Mouse (Mus musculus) frontal cortex, postnatal 14 days (tissue): ENCODE measurements around the gene G6pc2.
A peak's percentile ranks its signal among the peaks of the same experiment; 100 is the strongest.

Experiments
- DNase-seq, 2 experiments: peaks; one replicate each; pipeline ENCODE4 v3.0.0; 2022; ENCODE audit warnings: low spot score in 2 of 2

G6pc2 gene

DNA sequence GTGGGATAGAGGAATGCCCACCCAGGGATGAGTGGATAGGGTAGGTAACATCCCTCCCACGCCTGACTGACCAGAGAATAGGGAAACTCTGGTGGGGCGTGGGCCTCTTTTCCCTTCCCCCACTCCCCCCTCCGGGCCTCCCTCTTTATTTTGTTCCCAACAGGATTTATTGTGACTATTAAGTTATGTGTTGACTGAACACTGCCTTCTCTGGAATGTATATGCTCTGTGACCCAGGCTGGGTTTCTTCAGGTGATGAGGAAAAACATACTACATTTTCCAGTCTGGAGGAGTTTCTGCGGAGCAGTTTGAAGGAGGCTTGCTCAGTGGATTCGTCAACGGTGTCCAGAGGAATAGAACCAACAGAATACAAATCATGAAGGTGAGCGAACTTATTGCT, at the start of gene G6pc2:
TSS of gene G6pc2 (plus strand) at position 301 of the 400 bp plus-strand sequence.
- no peak for DNase-seq

DNA sequence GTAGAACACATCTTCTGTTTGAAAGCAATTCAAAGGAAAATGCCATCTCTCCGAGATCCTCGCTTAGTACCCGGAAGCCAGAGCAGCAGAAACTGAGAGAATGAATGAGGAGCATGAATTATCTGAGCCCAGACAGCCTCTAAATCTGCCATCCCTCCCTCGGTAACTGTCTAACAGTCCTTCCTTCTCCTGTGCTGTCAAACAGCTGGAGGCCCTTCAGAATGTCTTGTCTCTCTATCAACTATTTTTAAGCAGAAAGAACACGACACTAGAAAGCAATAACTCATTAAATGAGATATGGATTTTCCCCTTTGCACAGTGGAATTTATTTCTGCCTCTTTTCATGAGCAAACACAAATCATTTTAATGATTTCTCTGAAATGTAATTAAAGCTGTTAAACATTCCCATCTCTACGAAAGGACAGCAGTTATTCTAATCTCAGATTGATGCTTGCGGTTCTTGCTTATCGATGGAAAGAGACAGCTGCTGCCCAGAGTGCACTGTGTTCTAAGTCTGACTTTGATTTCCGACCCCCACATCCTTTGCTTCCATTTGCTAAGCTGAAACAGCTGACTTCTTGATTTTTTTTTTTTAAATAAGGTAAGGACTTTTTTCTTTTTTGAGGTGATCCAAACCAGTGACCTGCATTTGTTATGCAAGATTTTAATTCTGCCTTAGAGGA, 40.3 kb upstream of the G6pc2 start:
- DNase-seq, result no peak

DNA sequence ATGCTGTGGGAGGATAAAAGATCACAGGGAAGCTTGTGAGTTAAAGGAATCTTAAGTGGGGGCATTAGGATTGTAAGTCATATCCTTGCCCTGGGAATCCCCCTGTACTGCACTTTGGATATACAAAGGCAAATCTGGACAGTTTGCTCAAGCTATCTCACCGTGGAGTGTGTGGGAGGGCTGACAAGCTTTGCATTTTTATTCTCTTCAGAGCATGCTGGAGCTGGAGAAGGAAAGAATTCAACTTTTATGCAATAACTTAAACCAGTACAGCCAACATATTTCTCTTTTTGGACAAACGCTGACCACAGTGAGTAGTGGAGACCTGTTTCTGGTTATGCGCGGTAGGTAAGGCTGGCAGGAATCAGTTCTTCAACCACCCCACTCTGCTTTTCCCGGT, 35.6 kb upstream of the G6pc2 start:
- no peak for DNase-seq

DNA sequence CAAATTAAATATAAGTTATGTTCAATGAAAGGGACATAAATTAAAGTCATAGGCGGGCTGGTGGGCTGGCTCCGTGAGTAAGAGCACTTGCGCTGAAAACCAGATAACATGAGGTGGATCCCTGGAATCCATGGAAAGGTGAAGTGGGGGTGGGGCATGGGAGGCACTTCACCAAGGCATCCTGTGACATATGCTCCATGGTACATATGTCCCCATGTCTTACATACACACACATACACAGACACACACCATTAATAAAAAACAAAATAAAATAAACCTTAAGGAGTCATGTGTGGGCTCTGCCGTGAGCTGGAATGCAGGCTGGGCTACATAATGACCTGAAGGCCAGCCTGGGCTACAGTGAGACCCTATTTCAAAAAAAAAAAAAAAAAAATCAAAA, 31.2 kb upstream of the G6pc2 start:
- no peak for DNase-seq

DNA sequence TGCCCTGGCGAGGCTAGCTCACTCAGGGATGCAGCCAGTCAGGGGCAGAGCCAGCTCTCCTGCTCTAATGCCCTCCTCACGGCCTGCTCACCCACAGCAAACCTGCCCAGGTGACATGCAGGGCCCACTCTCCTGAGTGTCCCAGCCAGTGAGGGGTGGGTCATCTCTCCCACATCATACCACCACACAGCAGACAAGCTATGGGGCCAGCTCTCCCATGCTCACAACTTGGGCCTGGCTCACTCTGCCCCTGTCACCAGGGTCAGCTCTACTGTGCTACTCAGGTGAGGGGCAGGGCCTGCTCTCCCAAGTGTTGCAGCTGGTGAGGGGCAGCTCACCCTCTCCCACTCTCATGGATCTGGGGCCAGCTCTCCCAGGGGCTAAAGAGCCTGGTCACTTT, 22.9 kb upstream of the G6pc2 start:
- no peak for DNase-seq

DNA sequence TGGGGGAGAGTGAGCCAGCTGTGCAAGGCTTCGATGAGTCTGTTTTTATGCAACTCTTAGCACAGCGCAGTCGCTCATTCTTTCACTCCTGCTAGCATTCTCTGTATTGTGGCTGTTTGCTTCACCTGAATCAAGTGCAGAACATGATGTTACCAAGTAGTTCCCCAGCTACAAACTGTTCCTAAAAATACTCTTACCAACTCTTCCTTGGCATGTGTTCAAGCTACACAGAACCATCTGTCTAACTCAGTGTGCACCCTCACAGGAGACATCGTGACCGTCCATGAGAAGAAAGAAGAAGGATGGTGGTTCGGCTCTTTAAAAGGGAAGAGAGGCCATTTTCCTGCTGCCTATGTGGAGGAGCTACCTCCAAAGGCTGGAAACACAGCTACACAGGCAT, 22.1 kb upstream of the G6pc2 start:
- no peak for DNase-seq

DNA sequence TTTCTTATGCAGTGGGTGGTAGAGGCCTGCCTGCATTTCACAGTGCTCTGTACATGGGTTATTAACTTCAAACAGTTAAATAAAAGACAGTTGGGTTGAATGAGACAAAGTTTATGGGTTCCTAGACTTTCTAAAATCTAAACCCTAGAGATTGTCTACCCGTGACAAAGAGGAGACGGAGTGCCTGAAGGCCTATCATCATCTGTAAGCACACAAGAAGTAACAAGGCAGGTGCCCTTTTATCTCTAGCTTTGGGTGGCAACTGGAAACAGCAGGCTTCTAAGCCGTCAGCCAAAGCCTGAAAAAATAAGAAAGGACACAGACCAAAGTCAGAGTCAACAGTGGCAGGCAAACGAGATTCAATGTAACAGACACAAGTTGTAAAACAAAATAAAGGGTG, 21.7 kb upstream of the G6pc2 start:
- no peak for DNase-seq

DNA sequence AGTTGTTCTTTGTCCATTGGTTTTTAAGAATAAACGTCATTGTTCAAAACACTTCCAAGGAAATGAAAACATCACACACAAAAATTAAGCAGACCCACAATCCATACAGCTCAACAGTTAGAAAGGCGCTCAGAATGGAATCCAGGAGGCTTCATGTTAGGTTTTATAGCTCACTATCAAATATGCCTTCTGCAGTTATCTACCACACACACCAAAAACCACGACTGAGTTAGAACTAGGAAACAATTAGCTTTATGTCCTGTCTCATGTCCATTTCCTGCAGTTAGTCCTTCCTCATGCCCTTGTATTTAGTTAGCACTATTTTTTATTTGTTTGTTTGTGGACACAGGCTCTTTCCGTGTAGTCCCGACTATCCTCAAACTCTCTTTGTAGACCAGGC, 19.8 kb upstream of the G6pc2 start:
- DNase-seq, result no peak

DNA sequence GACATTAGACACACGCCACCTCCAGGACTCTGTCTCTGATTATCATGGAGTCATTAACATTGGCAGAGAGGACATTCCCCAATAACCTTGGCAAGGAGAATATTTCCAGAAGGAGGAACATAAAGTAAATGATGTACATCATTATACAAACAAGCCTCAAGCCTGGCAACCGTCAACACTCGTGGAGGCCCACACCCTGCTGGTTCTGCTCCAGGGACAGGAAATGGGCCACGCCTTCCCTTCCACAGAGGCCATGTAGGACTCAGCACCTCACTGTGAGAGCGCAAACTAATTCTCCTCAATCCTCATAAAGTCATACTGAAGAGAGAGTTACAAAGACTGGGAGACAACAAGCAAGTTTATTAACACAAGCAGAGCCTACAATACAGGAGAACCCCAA, 17.3 kb upstream of the G6pc2 start:
- DNase-seq, result no peak

DNA sequence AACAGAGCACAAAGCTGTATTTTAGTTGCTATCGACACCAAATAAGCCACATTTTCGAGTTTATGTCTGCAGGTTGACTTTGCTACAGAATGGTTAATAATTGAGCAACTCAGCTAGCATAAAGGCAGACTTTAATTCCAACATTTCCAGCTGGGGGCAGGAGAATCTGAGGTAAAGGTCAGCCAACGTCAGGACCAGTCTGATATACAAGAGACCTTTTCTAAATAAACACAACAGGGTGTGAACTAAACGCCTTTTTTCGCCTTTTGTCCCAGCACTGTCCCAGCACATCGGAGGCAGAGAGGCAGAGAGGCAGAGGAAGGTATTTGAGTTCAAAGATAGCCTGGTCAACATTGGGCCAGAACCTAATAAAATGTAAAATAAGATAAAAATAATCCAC, 5.7 kb upstream of the G6pc2 start:
- DNase-seq, result no peak

DNA sequence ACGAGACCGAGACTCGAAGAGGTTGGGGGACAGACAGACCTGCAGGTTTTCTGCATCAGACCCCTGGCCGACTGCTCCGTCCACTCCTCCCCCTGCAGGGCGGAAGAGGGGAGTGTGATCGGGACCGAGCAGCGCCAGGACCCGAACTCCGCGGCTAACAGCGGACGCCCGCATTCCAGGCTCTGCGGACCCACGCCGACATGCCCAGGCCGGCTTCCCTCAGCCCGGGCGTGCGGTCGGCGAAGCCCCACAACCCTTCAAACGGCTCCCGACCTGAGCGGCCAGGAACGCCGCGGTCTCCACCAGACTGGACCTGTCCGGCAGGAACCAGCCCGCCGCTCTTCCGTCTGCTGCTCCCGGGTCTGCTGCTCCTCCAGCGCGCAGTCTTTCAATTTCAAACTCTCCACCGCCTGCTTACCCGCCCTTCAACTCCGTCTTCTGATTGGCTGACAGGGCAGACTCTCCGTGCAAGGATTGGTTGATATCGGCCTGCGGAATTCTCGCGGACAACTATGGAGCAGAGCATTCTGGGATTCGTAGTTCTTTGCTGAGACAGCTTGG, 5.0 kb upstream of the G6pc2 start, which contains the start of gene Spc25:
TSS of gene Spc25 (minus strand) at position 404 of the 561 bp plus-strand sequence.
- peak; percentile 84 to 87 for DNase-seq

DNA sequence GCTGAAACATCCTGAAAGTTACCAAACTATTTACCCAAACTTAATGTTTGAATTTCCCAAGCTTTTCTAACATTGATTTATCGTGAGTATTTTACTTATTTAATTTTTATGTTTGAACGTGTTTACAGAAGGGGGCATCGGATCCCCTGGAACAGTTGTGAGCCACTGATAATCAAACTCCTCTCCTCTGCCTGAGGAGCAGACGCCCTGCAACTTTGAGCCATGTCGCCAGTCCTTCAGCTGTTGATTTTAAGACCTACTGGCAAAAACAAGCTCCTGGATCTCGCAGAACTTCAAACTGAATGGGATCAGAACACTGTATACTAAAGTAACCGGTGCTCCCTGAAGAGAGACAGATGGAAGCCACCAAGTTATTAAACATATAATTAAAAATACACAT, 4.3 kb upstream of the G6pc2 start:
- DNase-seq, result no peak

DNA sequence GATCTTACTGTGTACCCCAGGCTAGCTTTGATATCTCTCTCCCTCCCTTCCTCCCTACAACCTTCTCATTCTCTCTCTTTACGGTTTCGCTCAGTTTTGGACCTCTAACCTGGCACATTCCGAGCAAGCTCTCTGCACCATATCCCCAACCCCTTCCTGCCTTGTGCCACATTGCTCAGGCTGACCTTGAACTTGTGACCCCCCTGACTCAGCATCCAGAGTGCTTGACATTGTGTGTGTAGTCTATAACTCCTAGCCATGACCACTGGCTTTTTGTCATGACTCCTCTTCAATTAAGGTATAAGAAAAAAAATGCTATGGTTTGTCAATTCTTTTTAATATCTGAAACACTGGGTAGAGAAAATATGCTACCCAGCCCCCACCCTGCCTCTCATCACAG, 1.2 kb upstream of the G6pc2 start:
- no peak for DNase-seq

DNA sequence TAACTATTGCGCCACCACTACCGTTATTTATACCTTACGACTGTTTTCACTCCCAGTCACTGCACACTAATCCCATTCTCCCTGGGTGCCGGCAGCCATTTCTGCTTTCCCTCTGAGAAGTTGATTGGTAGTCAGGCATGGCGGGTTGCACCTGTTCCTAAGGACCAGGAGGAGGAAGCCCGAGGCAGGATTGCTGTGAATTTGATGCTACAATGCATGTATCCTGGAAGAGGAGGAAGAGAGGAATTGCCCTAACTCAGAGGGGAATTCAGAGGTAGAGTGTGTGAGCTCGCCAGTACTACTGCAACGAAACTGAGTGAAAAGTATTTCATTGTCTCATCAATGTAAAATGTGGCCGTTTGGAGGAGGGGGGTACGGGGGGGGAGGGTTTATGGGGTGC, 1.8 kb downstream of the G6pc2 start:
- DNase-seq, result no peak

DNA sequence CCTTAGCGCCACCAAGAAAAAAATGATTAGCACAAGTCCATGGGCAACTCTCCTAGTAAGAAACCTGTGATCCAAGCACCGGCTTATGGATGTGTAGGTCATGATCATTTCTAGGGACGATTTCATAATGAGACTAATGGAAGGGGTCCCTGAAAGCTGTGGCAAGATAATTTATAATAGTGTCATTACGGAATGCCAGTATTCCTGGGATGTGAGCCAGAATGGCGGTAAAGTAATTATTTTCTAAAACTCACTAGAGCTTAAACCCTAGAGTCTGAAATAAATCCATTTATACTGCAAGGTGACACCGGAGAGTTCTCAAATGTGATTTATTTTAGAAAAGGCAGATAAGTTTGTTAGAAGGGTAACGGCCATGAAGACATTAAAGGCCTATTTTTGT, 4.4 kb downstream of the G6pc2 start:
- no peak for DNase-seq

DNA sequence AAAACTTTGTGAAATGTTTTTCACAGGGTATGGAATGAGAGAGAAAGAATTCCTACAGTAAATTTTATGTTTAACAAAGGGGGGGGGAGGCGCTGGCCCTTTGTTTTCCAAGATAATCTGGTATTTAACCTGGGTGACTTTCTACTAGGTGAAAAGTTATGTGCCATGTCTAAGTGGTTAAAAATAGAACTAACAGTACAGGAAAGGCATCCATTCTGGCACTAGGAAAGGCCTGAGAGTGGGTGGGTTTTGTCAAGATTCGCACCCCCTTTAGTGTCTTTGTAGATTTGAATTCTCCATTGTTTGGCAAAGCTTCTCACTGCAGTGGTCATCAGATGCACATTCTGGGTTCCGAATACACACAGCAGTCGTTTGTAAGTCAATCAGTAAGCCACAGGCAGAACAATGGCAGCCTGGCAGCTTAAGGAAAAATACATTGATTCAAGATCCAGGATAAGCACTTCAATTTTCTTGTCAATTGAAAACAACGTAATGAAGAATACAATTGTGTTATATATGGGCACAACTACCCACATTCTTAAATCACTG, 11.1 kb downstream of the G6pc2 start:
- no peak for DNase-seq

DNA sequence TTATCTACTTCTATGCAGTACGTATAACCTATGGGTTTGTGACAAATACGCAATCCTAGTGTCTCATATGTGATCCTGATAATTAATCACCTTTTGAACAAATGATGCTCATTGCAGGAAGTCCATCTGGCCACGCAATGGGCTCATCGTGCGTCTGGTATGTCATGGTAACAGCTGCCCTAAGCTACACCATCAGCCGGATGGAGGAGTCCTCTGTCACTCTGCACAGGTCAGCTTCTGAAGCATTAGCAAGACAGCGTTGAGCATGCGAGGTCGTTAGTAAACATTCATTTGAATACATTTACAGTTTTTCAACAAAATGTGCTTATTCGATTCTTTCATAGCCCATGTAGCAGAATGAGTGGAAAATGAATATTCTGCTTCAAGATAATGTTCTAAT, 11.9 kb downstream of the G6pc2 start:
- no peak for DNase-seq

DNA sequence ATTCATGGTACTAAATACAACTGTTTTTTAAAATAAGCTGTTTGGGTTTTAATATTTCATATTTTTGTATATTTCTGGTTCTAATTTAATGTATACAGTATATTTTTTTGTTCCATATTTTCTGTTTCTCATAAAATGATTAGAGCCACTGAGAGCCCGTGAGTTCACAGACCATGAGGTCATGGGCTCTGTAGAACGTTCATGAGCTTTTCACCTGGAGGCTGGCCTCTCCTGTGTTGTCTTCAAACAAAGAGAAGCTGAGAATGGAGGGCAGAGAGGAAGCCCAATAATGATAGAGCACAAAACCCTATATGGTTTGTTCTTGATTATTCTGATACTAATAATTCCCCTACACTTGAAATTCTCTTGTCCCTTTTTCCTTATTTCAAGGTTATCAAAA, 13.9 kb downstream of the G6pc2 start:
- no peak for DNase-seq

DNA sequence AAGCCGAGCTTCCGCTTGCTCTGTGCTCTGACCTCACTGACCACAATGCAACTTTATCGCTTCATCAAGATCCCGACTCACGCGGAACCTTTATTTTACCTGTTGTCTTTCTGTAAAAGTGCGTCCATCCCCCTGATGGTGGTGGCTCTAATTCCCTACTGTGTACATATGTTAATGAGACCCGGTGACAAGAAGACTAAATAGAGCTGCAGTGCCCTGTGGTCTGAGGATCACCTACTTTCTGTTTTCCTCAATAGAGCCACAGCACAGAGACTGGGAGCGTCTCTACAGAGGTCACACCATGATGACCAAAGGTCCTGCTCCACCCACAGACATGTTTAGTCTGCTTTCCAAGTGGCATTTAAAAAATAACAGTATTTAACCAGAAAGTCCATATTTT, 16.0 kb downstream of the G6pc2 start:
- DNase-seq, result no peak

DNA sequence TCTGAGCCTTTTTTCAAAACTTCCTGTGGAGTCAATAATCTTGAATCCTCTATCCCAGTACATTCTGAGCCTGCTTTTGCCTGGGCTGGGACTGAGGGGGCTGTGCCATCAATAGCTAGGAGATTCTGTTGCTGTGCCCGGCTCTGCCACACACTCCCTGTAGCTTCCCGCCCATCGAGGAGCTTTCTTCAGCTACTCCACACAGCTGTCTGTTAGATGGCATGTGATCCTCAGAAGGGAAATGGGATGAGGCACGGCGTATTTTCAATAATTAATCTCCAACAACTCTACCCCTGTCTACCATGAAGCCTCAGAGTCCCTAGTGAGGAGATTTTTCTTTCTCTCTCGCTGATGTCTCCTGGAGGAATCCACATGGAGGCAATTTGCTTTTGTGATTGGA, 17.8 kb downstream of the G6pc2 start:
- DNase-seq, result no peak

DNA sequence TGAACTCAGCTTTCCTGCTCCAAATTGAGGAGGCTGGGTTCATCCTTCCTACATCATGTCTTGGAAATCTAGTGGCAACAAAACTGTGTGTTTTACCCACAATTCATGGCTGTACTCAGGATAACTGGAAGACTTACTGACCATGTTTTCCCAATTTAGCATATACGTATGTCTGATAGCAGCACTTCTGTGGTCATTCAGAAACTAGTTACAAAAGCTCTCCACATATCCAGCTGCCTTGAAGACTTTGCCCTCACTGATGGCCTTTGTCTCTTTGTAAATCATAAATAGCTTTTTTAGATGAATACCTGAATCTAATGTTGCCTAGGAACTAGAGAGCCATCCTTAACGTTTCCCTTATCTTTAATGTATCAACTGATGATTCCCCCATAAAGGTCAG, 19.3 kb downstream of the G6pc2 start:
- DNase-seq, result no peak

DNA sequence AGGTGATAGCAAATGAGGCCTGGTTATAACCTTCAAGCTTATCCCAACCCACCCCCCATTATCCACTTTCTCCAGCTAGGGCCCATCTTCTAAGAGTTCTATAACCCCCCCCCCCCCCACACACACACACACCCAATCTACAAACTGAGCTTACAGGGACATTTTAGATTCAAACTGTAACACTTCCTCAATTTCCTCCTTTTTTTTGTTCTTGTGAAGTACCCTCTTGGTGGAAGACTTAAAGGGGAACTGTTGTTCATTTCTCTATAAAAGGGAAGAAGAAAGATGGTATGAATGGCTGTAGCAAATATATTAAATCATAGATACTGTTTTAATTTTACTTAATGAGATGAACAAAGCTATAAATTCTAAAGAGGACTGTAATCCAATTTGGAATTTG, 21.2 kb downstream of the G6pc2 start:
- no peak for DNase-seq

DNA sequence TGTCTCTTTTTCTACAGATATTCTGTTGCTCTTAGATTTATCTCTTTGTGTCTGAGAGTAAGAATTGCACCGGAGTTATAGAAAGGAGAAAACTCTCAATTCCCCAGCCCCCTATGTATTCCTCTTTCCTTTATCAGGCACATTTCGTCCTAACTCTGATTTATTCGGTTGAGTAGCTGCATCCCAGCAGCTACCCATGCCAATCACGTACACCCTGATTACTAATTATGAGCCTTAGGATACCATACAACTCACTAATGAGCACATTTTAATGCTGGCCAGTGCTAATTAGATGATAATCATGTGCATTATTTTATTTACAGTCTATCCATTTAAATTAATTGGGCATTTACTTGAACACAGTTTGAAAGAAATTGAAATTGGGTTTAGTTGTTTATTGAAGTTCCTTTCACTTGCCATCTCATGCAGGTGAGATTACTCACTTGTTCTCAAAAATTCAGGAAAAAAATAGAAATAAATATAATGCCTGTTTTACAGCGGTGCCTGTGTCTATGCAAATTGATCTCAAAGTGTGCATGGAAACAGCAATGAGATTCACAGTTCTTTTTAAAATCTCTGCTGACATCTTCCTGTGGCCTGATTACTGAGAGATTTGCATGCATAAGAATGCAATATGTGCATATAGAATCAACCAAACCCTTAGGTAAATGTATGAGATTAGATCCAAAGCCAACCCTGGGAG, 24.3 kb downstream of the G6pc2 start:
- no peak for DNase-seq
